Mouse (Mus musculus): ENCODE measurements around the gene Cnp.
"Not testable (repeated sequence)": the region's sequence is repeated elsewhere in the genome, so short reads cannot be mapped to it uniquely, and the experiment has no call there.

Gene Cnp

DNA sequence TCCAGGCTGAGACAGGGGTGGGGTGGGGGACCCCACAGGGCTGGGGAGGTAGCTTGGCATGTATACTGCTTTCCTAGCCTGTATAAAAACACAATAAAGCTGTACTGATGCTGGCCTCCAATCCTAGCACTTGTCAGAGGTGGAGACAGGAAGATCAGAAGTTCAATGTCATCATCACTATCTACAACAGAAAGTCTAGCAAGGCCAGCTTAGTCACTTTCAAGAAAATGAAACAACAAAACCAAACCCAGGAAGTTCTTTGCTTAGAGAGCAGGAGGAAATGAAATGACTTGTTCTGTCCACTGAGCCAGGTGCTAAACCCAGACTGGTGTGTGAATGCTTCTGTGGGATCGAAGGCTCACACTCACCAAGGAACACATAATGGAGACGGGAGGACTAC, 13.8 kb downstream of the Cnp start:
- DNase-seq (ENCODE audit: low spot score in 2 of 2): no peak

DNA sequence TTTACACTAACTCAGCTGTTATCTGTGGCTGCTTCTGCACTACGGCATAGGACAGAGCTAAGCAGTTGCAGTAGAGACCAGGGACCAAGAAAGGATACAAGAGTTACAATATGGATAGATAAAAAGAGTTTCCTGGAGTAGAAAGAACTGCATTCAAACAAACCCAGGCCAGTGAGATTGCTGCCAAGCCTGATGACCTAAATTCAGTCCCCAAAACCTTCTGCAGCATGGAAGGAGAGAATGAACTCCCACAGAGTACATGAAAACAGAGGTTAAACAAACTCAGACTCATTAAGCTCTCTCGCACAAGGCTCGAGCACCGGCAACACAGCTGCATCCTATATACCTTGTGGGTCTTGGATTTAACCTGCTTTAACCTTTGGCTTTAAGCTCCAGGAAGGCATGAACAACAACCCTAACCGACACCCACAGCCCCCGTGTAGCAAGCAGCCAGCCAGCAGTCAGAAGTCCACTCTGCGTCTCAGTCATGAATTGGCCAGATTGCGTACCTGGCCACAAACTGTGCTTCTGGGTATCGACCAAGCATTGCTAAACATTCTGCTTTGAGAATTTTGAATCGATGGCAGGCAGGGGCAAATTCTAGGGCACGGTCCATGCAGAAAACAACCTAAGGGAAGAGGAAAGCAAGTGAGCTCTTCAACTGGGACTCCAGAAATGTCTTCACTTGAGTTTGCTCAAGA, 17.8 kb downstream of the Cnp start:
- no peak for DNase-seq (ENCODE audit: low spot score in 2 of 2)

DNA sequence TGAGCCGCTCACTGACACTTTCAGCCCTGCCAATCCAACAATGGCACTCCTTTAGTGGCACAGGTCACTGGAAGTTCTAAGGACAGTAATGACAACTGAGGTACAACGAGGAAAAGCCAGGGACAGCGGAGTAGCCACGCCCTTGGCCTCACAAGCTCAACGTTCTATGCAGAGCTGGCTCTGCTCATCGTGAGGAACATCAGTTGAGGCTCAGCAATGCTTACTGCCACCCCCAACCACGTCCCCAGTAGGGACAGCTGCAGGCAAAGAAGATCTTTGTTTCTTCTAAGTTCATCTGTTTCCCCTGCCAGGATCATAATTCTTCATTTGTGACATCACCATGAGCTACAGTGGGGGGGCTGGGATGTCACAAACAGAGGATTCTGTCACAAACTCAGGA, 19.9 kb downstream of the Cnp start:
- DNase-seq (ENCODE audit: low spot score in 2 of 2): no peak

DNA sequence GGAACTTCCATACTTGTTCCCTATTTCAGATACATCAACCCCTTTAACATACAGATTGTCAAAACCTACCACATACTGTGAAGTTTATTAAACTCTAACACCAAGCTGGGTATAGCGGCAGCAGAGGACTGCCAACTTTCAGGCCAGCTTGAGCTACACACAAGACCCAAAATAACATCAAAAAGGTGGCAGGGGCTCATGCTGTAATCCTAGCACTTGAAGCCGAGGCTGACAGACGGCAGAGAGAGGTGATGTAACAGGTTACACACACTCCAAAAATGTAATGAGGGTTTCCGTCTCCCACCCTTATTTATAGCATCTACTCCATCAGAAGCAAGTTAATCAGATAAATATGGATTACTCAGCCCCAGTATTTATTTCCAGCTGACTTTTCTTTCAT, 20.8 kb downstream of the Cnp start:
- DNase-seq (ENCODE audit: low spot score in 2 of 2): no peak

DNA sequence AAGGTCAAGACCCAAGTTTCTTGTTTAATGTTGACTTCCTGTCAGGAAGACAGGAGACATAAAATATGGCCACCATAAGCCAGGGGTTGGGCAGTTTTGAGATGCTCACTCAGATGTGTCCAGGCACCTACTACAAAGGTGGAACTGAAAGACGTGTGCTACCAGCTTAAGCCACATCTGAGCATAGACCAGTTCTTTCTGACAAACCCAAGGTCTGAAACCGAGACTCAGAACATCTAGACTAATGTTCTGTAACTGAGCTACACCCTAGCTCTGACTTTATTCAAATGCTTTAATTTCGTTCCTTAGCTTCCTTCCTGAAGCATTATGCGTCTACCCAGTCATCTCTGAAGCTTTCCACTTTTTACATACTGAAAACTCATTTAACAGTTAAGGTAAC, 23.4 kb downstream of the Cnp start:
- DNase-seq (ENCODE audit: low spot score in 2 of 2): no peak

DNA sequence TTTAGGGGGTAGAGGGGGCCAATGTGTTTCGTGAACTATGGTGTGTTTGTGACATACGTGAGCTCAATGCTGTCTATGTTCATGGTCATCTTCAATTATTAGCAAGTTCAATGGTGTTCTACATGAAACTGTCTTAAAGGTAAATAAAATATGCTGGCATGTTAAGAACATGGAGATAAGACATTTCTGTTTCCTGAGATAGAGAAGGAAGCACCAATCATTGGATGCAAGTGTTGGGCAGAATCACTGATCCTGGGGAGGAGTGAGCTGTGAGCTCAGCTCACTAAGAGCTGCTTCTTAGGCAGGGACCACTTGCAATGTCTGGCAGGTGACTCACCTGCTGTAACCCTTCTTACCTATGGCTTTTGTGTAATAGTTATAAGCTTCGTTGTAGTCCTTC, 26.7 kb downstream of the Cnp start:
- DNase-seq (ENCODE audit: low spot score in 2 of 2): no peak

DNA sequence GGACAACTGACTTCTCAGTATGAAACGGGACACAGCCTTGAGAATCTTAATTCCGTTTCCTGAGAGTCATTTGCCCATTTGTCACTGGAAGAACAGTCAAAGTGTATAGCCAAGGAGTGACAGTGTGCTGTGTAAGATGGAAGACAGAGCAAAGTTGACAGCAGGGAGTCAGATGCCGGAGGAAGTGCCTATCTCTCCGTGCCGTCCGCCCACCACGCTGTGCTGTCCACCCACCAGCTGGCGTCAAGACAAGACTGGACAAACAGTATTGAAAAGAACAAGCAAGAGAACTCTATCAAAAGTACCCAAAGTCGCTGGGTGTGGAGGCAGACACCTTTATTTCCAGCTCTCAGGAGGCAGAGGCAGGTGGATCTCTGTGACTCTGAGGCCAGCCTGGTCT, 28.5 kb downstream of the Cnp start:
- DNase-seq (ENCODE audit: low spot score in 2 of 2): no peak

DNA sequence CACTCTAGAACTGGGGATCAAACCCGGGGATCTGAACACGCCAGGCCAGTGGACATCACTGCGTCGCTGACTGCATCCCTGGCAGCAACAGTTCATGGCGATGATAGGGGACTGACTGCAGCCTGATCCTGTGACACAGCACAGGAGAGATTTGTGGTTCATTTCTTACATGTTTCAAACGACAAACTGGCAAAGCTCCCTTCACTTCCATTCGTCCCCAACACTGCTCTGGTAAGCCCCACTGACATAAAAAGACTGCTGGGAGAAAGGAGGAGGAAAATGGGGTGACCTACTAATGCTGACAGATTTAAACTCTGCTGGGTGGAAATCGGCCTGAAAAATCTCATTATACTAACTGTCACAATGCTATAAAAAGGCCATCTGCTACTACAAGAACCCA, 29.1 kb downstream of the Cnp start:
- no peak for DNase-seq (ENCODE audit: low spot score in 2 of 2)

DNA sequence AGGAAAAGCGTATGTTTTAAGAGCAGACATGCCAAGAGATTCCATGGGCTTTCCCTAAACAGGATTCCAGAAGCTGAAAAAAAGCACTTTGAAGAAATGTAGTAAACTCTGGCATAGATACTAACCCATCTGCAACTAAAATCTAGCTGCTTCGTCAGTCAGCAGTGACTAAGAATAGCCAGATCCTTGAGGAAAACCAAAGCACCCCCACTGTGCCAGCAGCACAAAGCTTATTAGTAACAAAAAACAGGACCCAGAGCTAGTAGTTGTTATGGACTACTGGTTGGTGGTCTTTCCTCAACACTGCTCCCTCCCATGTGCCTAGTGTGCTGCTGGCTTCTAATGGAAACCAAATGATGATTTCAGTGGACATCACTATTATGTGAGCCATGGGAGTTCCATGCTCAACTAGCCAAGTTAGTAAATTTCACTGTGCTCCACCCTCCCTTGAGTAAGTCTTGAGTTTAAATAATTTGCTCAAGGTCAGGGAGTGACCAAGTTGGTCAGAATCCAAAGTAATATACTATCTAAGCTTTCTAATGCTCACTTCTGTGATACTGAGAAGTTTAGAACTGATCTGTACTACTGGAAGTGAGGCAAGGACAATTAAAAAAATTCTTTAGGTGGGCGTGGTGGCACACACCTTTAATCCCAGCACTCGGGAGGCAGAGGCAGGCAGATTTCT, 29.8 kb downstream of the Cnp start:
- no peak for DNase-seq (ENCODE audit: low spot score in 2 of 2)

DNA sequence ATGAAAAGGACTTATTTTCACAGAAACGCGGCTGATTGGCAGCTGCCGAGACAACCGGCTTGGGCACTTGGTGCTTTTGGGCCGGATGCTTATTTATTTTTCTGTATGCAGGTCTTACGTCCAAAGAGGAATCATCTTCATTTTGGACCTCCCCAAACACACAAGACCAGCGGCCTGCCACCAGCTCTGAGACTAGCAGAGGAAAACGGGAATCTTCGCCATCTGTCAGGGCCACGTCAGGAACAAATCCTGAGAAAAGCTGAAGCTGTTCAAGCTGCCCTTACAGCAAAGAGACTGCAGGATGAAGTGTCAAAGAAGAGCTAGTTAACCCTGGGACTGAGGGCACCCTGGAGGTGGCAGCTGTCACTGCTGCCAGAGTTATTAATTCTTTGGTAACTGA, 30.7 kb downstream of the Cnp start:
- DNase-seq (ENCODE audit: low spot score in 2 of 2): no peak

DNA sequence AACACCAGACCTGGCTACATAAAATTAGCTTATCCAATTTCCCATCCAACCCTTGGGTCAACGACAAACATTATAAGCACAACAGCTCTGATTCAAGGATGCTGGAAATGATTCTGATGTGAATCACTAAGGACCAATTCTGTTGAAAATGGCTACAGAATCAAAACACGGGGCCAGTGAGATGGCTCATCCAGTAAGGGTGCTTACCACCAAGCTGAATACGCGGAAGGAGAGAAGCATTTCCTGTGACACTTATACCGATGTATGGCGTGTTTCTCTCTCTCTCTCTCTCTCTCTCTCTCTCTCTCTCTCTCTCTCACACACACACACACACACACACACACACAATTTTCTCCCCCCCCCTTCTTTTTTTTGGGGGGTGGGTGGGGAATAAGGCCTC, 32.4 kb downstream of the Cnp start:
- DNase-seq (ENCODE audit: low spot score in 2 of 2): no peak

DNA sequence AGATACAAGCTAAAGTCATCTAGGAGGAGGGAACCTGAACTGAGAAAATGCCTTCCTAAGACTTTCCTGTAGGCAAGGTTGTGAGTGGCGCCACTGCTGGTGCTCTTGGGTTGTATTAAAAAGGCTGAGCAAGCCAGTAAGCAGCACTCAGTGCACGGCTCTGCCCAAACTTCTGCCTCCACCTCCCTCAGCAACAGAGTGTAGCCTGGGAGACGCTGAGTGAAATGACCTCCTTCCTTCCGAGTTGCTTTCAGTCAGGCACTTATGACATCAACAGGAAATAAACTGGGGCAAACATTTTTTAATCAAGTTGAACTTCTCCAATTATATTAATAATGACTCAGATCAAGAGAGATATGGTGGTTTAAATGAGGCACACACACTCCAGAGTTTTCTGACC, 34.1 kb downstream of the Cnp start:
- DNase-seq (ENCODE audit: low spot score in 2 of 2): no peak

DNA sequence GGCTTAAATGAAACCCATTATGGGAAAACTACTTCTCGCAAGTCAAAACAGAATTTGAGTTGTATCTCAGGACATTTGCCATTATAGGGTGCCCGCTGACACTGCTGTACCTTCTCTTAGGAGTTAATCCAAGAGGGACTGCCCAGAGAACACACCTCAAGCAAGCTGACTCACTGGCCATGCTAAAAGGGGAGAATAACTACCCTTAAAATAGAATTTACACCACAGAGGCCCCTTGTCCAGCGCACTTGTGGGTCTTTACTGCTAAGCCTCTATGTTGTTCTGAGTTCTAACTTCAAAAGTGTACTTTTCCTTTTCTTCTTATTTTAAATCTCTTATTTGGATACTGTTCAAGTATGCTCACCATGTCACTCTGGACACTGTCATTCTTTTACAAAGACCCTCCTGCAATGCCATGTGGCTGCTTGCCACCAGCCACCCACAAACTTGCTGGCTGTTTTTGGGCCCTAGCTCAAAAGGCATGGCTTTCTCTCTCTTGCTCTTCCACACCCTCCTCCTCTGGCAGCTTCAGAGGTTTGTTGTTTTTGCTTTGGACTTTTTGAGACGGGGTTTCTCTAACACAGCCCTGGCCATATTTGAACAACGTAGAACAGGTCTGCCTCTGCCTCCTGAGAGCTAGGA, 34.8 kb downstream of the Cnp start:
- DNase-seq (ENCODE audit: low spot score in 2 of 2): no peak

DNA sequence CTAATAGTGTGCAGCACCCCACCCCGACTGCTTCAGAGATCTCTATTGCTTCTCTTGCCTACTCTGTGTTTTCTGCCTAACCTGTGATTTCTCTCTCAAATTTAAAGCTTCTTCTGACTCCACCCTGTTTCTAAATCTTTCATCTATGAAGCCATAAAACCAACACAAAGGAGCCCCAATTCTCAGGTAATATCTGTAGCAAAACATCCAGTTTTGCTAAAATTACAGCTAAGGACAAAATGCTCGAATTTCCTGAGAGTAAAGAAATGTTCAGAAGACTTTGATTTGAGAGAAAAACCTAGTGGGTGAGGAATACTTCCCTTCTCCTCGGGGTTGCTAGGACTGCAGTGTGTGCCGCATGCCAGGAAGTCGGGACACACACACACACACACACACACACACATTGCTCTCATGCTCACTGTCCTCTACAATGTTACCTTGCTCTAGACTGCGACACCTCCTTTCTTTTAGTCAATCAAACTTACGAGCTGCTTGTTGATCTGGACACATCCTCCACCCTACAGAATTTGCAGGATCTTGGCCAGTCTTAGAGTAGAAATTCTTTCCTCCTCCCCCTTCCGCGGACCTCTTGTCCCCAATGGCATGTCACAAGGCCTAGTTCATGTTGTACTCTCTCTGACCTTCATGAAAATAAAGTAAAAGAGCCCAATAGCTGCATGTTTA, 35.4 kb downstream of the Cnp start:
- no peak for DNase-seq (ENCODE audit: low spot score in 2 of 2)

DNA sequence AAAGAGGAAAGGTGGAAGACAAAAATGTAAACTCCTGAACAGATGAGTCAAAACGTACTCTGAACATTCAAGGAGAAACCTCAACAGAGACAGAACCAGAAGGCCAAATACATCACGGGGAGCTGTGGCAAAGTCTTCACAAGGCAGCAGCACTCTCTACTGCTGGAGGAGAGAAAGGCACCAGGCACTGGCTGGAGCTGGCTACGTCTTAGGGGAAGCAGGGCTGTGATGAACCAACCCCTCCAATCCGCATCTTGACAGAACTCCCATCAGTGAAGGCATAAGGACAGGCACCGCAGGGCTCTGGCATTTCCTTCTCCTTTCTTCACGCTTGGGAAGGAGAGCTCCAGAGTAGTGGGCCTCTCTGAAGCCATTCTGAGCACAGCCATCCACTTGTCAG, 36.9 kb downstream of the Cnp start:
- no peak for DNase-seq (ENCODE audit: low spot score in 2 of 2)

DNA sequence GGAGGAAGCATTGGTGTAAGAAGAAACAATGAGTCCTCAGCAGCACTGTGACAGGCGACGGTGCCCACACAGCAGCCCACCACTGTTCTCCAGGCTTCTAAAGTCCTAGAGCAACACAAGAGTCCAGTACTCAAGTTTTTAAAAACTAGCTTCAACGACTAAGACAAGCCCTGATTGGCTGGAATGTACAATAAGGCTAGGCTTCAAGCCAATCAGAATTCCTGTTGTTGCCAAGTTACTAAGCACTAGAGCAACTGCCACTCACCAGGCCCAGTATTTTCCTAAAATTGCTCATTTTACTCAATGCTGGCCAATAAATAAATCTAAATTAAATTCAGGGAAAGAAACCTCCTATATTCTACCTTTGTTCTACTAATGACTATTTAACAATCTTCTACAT, 38.5 kb downstream of the Cnp start:
- DNase-seq (ENCODE audit: low spot score in 2 of 2): no peak

DNA sequence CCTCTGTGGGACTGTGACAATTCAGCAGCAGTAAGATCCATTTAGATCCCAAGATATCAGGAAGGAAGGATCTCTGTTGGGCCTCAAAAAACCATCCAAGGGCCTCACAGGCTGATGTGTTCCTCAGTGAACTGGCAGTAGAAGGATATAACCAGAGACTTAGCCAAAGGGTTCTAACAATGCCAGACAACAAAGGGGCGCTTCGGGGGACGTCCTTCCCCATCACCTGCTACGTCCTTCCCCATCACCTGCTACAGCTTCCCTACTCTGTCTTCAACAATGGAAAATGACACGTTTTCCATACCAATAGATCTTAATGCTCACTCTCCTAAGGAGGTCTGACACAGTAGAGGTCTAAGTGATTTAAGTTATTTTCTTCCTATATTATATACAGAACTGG, 41.6 kb downstream of the Cnp start:
- no peak for DNase-seq (ENCODE audit: low spot score in 2 of 2)

DNA sequence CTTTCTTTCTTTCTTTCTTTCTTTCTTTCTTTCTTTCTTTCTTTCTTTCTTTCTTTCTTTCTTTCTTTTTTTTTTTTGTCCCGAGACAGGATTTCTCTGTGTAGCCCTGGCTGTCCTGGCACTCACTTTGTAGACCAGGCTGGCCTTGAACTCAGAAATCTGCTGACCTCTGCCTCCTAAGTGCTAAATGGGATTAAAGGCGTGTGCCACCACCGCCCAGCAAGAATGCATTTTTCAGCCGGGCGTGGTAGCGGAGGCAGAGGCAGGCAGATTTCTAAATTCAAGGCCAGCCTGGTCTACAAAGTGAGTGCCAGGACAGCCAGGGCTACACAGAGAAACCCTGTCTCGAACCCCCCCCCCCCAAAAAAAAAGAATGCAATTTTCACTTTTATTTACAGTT, 42.1 kb downstream of the Cnp start:
- not testable (repeated sequence) for DNase-seq (ENCODE audit: low spot score in 2 of 2)

DNA sequence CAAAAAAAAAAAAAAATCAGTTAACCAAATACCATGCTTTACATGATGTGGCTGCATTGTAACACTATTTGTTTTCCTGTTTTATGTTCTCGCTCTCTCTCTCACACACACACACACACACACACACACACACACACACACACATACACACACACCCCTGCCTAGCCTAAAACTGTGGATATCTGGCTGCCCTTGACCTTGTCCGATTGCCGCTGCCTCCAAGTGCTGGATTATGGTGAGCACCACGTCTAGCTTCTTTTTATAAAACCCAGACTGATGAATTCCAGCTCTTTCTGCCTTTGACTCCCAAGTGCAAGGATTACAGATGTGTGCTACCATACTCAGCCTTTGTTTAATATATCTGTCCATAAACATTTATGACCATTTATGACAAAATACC, 42.8 kb downstream of the Cnp start:
- DNase-seq (ENCODE audit: low spot score in 2 of 2): no peak

DNA sequence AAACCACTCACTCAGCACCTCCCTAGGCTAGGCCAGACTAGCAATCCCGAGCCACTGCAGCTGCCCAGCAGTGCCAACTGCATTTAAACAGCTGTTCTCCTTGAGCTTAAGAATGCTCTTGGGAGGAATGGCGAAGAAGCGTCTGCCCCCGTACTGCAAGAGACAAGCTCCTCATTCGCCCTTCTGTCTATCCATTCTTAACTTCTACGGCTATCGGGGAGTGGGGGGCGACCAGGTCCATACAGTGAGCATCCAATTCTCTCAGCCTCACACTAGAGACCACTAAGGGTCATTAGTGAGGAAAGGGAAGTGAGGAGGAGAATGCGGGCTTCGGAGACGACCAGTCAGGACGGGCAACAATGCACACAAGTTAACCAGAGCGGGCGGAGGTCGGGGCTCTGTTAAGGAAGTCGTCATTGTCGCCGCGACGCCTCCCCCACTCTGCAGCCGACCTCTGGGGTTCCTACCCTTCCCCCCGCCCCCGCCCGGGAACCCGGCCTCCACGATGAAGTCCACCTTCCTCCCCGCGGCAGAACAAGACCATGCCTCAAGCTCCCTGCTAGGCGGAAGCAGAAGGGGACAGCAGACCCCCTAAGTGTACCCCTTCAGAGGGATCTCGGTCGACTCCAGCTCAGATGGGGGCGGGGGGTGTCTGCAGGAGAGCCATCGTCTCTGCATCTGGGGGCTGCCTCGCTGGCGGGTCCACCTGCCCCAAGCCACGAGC, 44.2 kb downstream of the Cnp start, which contains the start of gene Nkiras2:
Gene Nkiras2 (plus strand): TSS at position 484 of the 724 bp plus-strand sequence.
- peak in 1 of 2 experiments; percentile 38 for DNase-seq (ENCODE audit: low spot score in 2 of 2)

DNA sequence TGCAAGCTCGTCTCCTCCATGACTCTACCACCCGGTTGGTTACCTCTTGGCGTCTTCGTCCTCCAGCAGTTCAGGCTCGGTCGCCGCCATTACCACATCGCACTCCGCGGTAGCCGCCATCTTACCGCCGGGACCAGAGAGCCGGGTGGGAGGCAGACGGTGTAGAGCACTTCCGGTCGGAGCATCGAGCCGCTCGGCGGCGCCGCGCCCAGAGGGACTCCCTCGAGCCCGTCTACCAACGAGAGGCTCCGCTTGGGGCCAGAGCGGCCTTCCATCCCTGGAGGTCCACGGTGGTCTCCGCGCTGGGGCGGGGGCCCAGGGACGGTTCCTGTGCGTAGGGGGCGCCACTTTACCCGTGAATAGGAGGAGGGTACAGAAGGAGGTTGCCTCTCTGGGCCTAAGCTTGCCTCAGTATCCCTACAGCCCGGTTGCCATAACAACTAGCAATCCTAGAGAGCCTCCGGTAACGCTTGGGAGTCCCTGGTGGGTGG, 44.8 kb downstream of the Cnp start:
- DNase-seq (ENCODE audit: low spot score in 2 of 2): peak; percentile 91 to 97

DNA sequence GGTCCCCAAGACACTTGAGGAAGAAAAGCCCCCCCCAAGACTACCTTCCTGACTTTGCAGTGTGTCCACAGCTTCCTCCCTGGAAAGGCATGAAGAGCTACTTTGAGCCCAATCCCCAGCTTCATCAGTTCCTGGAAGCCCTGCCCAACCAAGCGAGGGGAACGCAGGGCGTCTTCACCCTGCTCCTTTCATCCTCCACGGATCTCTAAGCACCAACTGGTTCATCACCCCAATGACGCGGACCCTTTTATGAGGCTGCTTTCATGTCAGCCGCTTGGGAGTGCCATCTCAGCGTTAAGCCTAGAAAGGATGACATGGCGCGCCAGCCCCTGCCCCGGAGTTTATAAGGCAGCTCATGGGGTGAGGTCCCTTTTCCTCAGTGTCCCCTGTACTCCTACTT, 45.3 kb downstream of the Cnp start, which contains the start of gene Dnajc7:
Gene Dnajc7 (minus strand): TSS at position 187 of the 400 bp plus-strand sequence.
- no peak for DNase-seq (ENCODE audit: low spot score in 2 of 2)
